Mouse (Mus musculus) spleen, adult 2 months (tissue): ENCODE data around the gene Plxnb3.

Experiments used
- CTCF ChIP-seq: fragments of 200-500 bp; IDR thresholded peaks from 2 replicates; pipeline ENCODE4 v1.5.1; 2011; ENCODE audit warnings: mild to moderate bottlenecking, inconsistent platforms; ENCODE audit not compliant: insufficient read depth, insufficient read length, insufficient replicate concordance; ENCODE audit errors: extremely low read depth
- POLR2A ChIP-seq: fragments of 200-500 bp; IDR thresholded peaks from 2 replicates; pipeline ENCODE4 v1.6.1; 2011; ENCODE audit warnings: low read depth, low read length, inconsistent platforms

DNA sequence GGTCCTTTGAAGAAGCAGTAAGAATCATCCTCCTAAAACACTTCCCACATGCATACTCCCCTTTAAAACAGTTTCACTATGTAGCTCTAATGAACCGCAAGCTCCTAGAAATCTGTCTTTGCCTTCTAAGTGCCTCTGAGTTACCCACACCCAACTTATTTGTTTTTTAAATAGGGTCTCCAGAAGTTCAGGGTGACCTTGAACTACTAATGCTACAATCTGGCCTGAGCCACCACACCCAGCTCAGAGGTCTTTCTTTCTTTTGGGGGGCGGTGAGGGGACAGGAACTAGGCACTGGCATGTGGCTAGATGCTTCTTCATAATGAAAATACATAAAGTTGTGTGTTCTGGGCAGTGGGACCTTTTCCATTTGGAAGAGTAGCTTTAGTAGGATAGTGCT lies 40.6 kb downstream of the Plxnb3 start:
- no peak for TF ChIP-seq POLR2A
- no peak for TF ChIP-seq CTCF
